In genomic region chr14:117061078-117061477, GRCm38 (mm10) we compare ENCODE assay signal across 15 mouse cellular contexts.
"Had no signal": no experiment of that assay in that cellular context is flagged by ENCODE, and none has a peak within 500 bp of the region (broad histone marks: within the 10 kb centered on the region; RNA-seq: fewer than 3 reads in every experiment).

No protein-coding gene starts in this region.

- H3K9me3 ChIP-seq: limb, embryonic 15.5 days; liver, embryonic 12.5 days; neural tube, embryonic 15.5 days had no signal

- ATAC-seq: liver, embryonic 12.5 days had no signal

- H3K36me3 ChIP-seq: limb, embryonic 15.5 days; liver, embryonic 12.5 days; neural tube, embryonic 15.5 days had no signal

- H3K4me3 ChIP-seq: limb, embryonic 15.5 days; liver, embryonic 12.5 days; megakaryocyte, embryonic 14.5 days; myocyte; neural tube, embryonic 15.5 days had no signal

- H3K27me3 ChIP-seq: limb, embryonic 15.5 days; liver, embryonic 12.5 days; megakaryocyte, embryonic 14.5 days; neural tube, embryonic 15.5 days had no signal

- H3K4me2 ChIP-seq: limb, embryonic 15.5 days; liver, embryonic 12.5 days; lung, embryonic 14.5 days; neural tube, embryonic 15.5 days had no signal

- DNase-seq: kidney, adult 11 months; kidney, postnatal 36 days; layer of hippocampus, adult 9-11 months; layer of hippocampus, postnatal 36 days; lung, embryonic 14.5 days; lung, postnatal 14 days; right cerebral cortex, adult 18-20 months; right cerebral cortex, postnatal 25 days; thymus, postnatal 36 days had no signal

- H3K27ac ChIP-seq: limb, embryonic 15.5 days; liver, embryonic 12.5 days; macrophage; neural tube, embryonic 15.5 days had no signal

- H3K9ac ChIP-seq: limb, embryonic 15.5 days; liver, embryonic 12.5 days; lung, embryonic 14.5 days; neural tube, embryonic 15.5 days had no signal

- H3K4me1 ChIP-seq: limb, embryonic 15.5 days; liver, embryonic 12.5 days; megakaryocyte, embryonic 14.5 days had no signal
